Mouse (Mus musculus): ENCODE measurements around the gene Slc16a2.

The Slc16a2 gene

DNA sequence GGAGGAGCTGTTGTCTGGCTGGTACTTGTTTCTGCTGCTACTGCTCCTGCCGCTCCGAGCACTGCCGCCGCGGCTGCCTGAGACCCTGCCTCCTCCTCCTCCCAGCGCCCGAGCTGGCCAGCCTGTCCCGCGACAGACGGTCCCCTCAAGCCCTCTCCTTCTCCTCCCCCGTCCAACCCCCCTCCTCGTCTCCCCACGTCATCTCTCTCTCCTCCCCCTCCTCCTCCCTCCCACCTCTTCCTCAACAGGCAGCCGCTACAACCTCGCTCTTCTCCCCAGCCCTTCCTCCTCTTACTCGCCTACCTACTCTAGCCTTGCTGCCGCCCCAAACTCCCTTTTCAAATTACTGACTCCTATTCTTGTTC lies at the start of gene Slc16a2:
Gene Slc16a2, minus strand, starts transcription at position 152 of the 365 bp plus-strand sequence.
- DNase-seq = peak; percentile 67

DNA sequence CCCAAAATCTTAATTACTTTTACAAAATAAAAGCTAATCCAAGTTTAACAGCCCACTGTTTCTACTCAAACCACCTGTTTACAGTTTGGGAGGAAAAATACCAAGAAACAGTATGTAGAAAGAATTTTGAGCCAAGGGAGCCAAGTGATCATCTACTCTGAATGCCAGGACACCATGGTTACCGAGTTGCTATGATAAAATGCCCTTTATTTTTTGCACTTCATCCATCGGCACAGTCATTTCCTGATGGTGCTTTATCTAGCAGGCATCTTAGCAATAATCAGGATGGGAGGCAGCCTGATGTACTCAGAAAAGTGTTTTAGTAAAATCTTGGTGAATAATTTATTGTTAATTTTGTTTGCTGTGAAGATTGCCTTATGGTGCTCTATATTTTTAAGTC lies 41.7 kb upstream of the Slc16a2 start:
- DNase-seq = no peak

DNA sequence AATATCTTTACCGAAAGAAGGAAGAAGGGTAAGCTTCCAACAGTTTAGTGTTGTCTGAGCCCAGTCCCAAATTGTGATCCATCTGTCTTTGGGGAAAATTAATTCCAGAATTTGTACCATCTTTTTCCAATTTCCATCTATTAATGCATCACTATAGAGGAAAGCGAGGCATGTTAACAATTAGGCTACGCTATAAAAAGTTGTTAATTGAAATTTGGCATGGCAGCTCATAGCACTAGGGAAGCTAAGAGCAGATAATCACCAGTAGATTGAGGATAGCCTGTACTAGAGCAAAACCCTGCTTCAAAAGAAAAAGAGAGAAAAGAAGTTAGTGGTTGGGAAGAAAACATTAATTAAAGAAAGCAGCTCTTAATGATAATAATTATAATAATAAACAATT lies 41.1 kb upstream of the Slc16a2 start:
- no peak for DNase-seq

DNA sequence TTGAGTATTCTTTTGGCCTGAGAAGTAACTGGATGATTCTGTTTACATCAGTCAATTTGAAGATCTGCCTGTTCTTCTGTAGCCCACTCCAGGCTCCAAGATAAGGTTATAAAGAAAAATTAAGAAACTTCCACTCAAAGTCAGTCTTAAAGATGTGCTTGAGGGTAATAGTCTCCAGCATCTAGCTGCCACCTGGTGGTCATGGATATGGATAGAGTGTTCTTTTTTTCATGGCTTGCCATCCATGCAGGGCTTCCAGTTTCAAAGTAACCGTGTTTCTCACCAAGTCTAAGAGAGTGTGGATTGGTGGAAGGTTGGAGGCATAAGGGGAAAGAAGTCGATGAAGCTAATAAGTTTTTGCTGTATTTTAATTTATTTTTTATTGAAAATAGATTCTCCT lies 23.5 kb upstream of the Slc16a2 start:
- DNase-seq = no peak

DNA sequence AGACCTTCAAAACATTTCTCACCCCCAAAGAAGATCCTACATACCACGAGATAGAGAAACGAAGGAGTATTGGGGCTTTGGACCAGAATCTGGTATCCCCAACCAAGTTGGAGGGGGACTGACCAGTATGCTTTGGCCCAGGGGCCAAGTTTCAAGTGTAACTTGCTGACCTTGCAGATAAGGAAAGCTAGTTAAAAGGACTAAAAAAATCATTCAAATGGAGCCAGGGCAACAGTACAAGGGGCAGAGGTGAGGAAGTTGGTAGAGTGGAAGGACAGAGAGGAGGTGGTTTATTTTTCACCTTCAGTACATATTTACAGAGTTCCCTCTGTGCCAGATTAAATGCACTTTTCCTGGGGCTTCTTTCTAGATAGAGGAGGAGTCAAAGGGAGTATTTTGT lies 7.1 kb upstream of the Slc16a2 start:
- no peak for DNase-seq

DNA sequence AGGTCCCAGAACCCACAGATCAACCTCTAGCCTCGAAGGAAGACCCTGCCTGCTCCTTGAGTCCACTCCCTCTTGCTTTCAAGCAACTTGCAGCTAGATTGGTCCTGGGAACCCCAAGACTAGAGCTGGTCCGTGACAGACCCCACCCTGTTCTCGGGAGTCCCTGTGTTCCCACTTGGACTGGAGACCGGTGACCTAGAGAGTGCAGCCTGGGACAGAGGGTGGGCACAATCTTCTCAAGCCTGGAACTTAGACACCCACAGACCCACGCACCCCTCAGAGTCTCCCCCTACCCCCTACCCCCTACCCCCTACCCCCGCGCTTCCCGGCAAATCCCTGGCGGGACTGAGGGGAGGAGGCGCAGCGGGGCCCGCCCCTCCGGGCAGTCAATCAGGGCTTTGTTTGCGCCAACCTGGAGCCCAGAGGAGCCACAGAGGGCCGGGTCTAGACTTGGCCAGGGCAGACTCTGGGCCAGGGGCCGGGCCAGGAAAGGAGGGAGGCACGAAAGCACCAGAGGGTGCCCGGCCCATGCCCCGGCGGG lies 558 bp upstream of the Slc16a2 start:
- peak; percentile 32 for DNase-seq

DNA sequence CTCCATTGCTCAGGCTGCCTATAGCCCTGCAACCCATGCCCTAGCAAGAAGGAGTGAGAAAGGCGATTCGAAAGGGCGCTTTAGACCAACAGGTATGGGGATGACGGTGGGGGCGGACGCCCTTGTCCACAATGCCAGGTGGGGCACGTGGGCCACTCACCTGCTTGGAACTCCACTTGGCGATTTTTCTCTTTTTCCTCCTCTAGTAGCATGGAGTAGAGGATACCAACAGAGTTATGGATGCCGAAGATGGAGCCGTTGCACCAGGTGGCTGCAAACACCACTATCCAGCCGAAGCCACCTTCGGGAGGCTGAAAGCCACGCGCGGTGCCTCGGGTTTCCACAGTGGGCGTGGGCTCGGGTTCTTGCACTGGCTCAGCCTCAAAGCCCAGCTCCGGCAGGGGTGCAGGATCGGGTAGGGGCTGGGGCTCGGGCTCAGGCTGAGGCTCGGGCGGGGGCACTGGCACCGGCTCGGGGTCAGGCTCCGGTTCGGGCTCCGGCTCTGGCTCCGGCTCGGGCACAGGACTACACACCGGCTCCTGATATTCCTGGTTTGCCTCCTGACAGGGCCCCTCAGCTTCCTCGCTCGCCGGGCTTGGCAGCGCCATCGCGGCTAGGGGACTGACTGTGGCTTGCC lies 470 bp downstream of the Slc16a2 start:
- no peak for DNase-seq

DNA sequence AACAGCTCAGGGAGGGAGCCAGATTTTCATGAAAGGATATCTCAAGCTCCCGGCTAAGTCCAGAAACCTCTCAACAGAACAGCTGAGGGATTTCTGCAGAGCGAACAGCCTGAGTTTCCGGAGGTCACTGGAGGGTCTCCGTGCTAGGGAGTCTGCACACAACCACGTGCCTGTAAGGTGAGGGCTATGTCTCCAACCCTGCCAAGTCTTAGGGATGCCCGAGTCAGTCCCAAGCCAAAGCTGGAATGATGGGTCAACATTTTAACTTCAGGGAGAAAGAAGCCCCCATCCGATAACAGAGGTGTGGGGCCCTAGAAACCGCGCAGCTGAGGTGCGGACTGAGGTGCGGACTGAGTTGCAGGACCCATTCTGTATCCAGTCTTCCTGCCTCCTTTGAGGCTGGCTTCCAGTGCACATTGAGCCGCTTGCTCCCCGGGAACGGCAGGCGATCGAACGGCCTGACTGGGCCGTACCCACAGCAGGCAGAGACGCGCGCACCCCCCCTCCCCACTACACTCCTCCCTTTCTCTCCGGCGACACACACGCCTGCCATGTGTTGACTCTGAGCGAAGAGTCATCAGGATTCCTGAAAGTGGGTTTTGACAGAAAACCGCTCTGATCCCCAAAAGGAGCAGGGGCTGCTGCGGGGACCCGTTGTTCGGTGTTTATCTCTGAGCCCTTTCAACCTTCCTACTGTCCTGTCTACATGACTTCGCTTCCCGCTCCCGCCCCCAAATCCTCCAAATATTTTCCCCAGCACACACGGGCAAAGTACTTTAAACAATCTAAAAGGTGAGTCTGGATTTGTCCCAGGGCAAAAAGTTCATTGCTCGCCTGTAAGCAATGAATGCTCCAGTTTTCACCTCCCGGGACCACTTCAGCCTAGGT lies 1.2 kb downstream of the Slc16a2 start:
- no peak for DNase-seq

DNA sequence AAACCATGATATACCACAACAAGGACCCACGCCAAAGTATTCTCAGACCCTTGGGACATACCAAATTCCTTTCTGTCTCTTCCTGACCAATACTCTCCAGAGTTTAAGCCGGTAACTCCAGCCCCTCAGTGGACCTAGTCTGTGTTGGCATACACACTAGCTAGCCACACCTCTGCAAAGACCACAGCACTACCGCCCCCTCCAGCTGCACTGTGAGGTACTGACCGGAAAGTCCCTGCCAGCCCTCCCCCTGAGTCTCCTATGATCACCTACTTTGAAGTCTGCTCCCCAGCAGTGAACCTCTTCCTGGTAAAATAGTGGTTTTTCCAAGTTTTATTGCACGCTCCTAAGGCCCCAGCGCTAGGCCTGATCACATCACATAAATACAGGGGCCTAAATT lies 2.5 kb downstream of the Slc16a2 start:
- DNase-seq = no peak

DNA sequence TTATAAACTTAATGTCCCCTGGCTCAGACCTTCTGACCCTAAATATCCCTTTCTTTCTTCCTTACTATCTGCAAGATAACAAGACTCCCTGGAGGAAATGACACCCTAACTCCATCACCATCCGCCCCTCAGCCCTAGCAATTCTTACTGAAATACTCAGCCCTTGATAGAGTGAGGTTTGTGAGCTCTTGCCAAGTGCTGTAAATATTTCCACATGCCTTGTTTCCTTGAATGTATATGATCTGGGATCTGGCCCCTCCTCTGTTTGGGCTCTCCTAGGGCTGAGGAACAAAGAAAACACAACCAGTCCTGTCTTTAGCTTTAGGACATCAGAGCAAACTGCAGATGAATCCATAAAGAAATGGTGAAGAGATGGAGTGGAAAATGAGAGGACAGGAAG lies 9.1 kb downstream of the Slc16a2 start:
- DNase-seq = no peak

DNA sequence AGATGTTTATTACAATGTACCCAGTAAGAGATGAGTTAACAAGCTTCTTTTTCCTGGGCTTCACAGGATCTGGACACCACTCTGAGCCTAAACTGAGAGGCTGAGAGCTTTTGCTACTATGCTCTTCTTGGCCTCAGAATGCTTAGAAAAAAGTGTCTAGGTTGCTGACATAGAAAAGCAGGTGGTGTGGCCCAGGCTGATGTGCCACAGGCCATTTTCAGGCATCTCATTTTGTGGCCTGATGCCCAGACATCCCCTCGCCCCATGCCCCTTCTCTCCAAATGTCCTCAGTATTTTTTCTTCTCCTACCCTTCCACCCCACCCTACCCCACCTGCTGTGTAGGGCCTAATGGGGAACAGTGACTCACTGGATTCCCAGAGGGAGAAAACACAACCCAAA lies 11.3 kb downstream of the Slc16a2 start:
- no peak for DNase-seq

DNA sequence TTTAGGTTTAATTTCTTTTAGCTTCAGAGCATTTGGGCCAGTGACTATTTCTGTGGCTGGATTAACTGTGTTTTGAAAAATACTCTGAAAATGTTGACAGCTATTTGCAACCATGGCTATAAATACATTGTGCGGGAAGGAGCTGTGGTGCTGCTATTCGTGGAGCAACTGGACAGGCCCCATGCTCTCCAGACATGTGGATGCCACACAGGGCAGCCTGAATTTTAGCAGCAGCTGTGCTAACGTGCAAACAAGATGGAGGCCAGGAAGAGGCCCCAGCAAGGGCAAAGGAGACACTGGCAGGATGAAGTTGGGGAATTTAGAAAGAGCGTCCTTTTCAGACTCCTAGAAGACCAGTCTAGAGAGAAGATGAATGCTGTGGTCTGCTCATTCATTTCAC lies 15.4 kb downstream of the Slc16a2 start:
- no peak for DNase-seq

DNA sequence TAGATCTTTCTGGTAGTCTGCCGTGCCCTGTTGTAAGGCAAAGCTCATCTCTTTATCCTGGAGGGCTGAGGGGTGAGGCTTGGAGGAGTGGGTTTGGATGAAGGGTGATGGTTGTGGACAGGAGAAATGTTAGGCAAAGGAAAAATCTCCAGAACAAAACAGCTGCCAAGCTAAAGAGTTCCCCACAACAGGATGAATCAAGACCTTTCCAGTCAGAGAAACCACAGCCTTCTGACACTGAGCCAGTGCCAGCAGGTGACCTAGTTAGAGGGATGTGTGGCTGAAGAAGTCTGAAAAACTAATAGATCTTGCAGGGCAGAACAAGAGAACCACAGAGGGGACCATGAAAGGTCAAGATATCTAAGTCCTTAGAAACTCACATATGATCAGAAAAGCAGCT lies 24.8 kb downstream of the Slc16a2 start:
- DNase-seq = no peak

DNA sequence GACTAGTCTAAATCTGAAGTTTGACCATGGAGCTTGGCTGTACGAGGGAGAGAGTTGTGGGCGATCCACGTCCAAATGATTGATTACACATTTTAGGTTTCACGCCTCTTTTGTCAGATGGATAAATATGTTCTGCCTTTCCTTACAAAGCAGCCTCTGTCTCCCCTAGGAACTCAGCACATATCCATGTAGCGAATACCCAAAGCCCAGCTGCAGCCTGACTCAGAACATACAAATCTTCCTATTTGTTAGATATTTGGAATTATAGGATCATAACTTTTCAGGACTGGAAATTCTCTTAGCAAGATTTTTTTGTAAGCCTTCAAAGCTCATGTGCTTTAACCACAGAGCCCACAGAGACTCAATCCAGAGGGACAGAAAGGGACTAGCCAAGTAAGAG lies 26.3 kb downstream of the Slc16a2 start:
- no peak for DNase-seq

DNA sequence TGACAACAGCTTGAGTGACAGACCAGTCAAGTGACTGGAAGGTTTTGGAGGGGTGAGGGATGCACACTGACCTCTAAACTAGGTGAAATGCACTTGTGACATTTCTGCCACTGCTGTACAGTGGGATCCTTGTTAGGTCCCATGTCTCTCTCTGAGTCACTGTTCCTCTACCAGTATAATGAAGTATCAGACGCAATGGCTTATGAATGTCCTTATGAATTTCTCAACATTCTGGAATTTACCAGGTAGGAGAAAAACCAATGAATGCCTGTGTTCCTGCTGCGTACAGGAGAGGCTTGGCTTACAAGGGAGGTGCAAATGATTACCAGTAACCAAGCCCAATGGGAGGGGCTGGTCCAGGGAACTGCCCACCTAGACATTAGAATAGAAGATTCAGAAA lies 30.5 kb downstream of the Slc16a2 start:
- DNase-seq = no peak

DNA sequence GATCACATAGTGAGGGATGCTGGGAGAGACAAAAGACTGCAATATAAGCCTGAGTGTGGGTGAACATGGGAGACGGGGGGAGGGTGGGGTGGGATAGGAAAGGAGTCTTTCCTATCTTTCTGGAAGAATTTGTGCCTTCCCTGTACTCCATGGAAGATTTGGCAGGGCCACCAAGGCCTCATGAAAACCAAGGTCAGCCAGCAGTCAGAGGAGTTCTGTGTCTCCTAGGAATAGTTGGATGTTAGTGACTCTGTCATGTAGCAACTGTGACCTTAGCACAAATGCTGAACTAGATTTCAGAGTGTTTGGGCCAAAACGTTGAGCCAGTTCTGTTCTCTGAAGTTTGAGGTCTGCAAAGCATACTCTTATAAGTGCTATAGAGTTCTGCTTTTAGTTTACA lies 36.1 kb downstream of the Slc16a2 start:
- DNase-seq = no peak

DNA sequence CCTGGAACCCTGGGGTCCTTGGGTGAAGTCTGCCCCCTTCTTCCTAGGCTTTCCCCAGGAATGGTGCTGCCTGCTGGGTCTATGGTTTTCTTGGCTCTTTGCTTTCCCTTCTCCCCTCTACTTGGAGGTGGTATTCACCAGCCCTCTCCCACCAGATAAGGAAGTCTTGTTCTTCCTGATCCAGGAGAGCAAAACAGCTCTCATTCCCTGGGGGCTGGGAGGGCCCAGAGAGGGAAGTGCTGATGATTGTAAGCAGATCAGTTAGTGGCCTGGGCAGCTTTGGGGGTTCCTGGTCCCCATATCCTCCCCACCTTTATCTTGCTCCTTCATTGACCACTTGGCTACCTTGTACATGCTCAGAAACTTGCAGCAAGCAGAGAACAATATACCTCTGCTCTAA lies 45.4 kb downstream of the Slc16a2 start:
- DNase-seq = no peak

DNA sequence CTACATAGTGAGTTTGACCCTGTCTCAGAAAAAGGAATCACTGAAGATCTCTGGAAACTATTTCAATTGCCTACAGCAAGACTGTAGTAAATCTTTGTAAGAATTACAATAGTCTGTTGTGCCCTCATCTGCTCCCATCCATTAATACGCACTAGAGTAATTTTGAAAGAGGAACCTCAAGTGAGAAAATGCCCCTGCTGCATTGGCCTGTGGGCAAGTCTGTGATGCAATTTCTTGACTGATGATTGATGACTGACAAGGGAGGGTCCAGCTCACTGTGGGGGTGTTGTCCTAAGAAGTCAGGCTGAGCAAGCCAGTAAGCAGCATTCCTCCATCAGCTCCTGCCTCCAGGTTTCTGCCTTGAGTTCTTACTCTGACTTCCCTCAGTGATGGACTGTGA lies 75.6 kb downstream of the Slc16a2 start:
- no peak for DNase-seq

DNA sequence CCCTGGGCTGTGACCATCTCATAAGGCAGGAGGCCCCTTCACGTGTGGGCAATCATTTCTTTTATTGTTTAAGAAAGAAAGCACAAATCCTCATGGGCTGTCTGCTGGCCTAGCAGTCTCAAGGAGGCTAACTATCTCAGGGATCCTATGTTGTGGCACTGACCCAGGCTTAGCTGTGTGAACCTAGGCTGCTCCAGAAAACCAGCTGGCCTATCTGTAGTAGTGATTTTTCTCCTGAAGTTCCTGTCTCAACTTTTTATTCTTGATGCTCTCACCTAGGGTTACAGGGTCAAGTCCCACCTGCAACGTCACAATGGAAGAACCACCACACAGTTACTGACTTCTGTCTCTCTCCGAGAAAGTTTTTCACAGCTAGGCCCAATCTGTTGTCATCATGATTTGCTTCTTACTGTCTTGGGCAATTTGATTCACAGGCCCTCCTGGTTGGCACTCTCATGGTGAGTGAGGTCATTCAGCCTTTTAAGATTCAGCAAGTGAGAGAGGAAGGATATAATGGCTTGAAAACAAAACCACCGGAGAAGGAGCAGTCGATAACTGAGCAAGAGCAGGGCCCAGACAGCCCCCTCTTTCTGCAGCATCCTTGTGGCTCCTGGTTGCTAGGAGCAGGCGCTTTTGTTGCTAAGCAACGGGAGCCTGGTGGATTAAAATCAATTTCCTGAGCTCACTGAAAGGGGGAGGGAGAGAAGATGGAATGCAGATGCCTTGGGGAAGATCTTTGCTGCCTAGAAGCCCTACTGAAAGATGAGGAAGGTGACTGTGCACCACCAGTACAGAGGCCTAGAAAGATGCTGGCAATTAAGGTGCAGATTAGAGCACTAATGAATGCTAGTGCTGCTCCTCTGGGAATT lies 77.4 kb downstream of the Slc16a2 start:
- no peak for DNase-seq

DNA sequence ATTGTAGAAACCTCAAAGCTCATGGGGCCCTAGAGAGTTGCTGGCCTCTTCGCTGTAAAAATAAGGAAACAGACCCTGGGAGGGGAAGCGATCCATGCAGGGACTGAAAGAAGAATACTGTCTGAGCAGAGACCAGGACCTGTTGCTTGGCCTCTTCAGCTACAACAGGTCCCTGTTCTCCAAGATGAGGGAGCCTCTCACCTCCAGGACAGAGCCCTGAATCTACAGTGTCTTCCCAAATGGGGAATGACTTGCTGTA lies 79.8 kb downstream of the Slc16a2 start:
- no peak for DNase-seq

DNA sequence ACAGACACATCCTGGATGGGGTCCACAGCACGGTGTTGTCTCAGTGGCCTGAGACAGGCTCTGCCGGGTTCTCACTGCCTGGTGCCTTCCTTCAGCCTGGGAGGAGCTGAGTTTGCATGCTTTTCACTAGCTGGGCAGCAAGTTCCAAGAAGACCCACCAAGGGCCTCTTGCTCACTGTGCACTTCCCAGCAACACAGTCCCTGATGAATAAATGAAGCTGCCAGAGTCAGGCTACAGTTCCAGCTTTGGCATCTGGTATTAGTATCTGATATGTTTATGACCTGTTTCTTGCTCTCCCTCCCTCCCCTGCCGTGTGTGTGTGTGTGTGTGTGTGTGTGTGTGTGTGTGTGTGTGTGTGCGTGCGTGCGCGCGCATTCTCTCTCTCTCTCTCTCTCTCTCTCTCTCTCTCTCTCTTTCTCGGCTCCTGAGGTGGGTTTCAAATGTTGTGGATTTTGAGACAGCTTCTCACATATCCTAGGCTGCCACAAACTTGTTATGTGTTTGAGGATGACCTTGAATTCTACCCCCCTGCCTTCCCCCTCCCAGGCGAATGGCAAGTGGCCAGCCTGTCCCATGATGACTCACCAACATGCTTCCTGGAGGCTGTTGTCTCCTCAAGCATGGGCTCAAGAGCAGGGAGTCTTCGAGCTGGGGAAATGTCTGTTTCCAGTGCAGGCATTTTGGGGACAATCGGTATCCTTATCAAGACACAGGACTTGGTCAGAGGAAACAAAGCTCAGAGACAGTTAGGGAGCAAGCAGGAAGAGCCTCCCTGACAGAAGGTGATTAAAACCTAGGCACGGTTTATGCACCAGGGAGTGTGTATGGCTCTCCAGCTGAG lies 80.3 kb downstream of the Slc16a2 start:
- no peak for DNase-seq

DNA sequence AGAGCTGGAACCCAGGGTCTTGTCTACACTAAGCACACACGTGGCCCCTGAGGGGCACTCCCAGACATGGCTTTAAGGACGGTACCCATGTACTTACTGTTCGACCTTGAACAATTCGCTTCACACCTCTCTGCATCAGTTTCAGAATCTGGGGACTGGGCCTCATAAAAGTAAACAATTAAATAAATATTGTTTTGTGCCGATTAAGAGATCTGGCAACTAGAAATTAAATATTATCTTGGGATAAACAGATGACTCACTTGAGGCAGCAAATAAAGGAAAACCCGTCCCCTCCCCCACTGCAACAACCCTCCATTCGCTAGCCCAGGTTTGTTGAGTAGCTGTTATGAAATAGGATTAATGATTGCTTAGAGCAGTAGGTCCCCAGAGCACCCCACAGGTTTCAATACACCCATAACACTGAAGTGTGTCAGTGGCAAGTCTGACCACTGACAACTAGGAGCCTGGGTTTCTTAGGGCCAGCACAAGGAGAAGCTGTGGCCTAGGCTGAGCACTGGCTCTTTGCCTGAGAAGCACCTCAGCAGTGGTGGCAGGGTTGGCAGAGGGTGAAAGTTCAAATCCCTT lies 87.7 kb downstream of the Slc16a2 start:
- no peak for DNase-seq
